ENCODE assay signal across 8 mouse cellular contexts in the genomic region with DNA sequence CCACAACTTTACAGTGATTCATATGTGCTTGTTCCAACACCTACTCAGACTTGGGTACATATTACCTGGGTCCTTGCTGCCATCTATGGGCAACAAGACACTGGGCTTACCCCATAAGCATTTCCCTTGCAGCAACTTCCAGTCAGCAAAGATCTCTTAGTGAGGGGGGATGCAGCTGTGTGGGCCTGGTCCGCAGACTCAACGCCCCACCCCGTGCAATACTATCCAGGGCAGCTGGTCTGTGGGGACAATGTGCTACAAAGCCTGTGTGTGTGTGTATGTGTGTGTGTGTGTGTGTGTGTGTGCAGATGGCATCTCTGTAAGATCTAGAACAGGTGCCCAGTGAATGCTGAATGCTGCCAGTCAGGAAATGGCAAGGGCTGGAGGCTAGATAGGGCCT. TPM values are rescaled to one million over a fixed set of nuclear protein-coding genes. Genes with fewer than 3 reads are reported as not detected.
DNase-seq lines count a peak whose midpoint lies in the region; ATAC-seq lines count a peak whose summit lies in the region.

No protein-coding gene starts in this region.

- 67% methylated on average over 3 of the region's 3 CpGs for WGBS in embryonic facial prominence, embryonic 14.5 days
- 86% methylated on average over 3 of the region's 3 CpGs for WGBS in embryonic facial prominence, embryonic 10.5 days
- 84% methylated on average over 3 of the region's 3 CpGs for WGBS in limb, embryonic 13.5 days
- whole genome bisulfite sequencing in limb, embryonic 10.5 days = 79% methylated on average over 3 of the region's 3 CpGs

- peak; percentile 65 for DNase-seq in embryonic facial prominence, embryonic 14.5 days (ENCODE audit: low spot score)
- no peak for DNase-seq in embryonic facial prominence, embryonic 10.5 days (ENCODE audit: low spot score)
- no peak for DNase-seq in limb, embryonic 10.5 days (ENCODE audit: low spot score)
- peak; percentile 39 to 47 for DNase-seq in B cell, adult 2 months
- DNase-seq in cerebellum, postnatal 36 days = peak; percentile 38 to 44
- no peak for DNase-seq in adrenal gland, postnatal 36 days
- no peak for DNase-seq in gastrocnemius, postnatal 36 days

- H3K36me3 ChIP-seq in embryonic facial prominence, embryonic 14.5 days (ENCODE audit: control insufficient read depth, insufficient read depth, low read length) = no peaks in the 10 kb centered on the region
- peaks cover 5% of the 10 kb centered on the region; the same call in 1 of the 2 replicates for H3K36me3 ChIP-seq in embryonic facial prominence, embryonic 10.5 days (replicated peaks)
- peaks cover 6% of the 10 kb centered on the region; the same call in 1 of the 2 replicates for H3K36me3 ChIP-seq in limb, embryonic 13.5 days
- H3K36me3 ChIP-seq in limb, embryonic 10.5 days = no peaks in the 10 kb centered on the region

- ATAC-seq in embryonic facial prominence, embryonic 14.5 days (ENCODE audit: low read depth) = peak; percentile 86
- ATAC-seq in limb, embryonic 13.5 days (ENCODE audit: low FRiP score, low read depth) = 0 out of 2 replicates have a peak, but pooled peaks have one; percentile 28

- no peak overlapping the region for H3K4me3 ChIP-seq in embryonic facial prominence, embryonic 14.5 days (ENCODE audit: low read depth, low read length)
- H3K4me3 ChIP-seq in embryonic facial prominence, embryonic 10.5 days = no peak overlapping the region
- no peak overlapping the region for H3K4me3 ChIP-seq in limb, embryonic 13.5 days
- H3K4me3 ChIP-seq in limb, embryonic 10.5 days = no peak overlapping the region

- no peak overlapping the region for H3K27ac ChIP-seq in embryonic facial prominence, embryonic 14.5 days (replicated peaks; ENCODE audit: low read depth, low read length)
- no peak overlapping the region for H3K27ac ChIP-seq in embryonic facial prominence, embryonic 10.5 days (replicated peaks)
- H3K27ac ChIP-seq in limb, embryonic 13.5 days = no peak overlapping the region
- no peak overlapping the region for H3K27ac ChIP-seq in limb, embryonic 10.5 days

- H3K4me2 ChIP-seq in embryonic facial prominence, embryonic 14.5 days (ENCODE audit: low read depth, low read length) = no peak overlapping the region
- no peak overlapping the region for H3K4me2 ChIP-seq in limb, embryonic 13.5 days (replicated peaks)

- H3K4me1 ChIP-seq in embryonic facial prominence, embryonic 14.5 days (ENCODE audit: control insufficient read depth, insufficient read depth, low read length) = no peaks in the 10 kb centered on the region
- no peaks in the 10 kb centered on the region for H3K4me1 ChIP-seq in embryonic facial prominence, embryonic 10.5 days
- H3K4me1 ChIP-seq in limb, embryonic 13.5 days = no peaks in the 10 kb centered on the region
- no peaks in the 10 kb centered on the region for H3K4me1 ChIP-seq in limb, embryonic 10.5 days

- intact Hi-C loops in gastrocnemius, postnatal 36 days (cut with DNase I) = no loop called here

- H3K27me3 ChIP-seq in embryonic facial prominence, embryonic 14.5 days (replicated peaks; ENCODE audit: control insufficient read depth, insufficient read depth, low read length) = no peaks in the 10 kb centered on the region
- H3K27me3 ChIP-seq in embryonic facial prominence, embryonic 10.5 days (replicated peaks; ENCODE audit: low read depth, poor library complexity, severe bottlenecking) = no peaks in the 10 kb centered on the region
- H3K27me3 ChIP-seq in limb, embryonic 13.5 days = no peaks in the 10 kb centered on the region
- no peaks in the 10 kb centered on the region for H3K27me3 ChIP-seq in limb, embryonic 10.5 days (ENCODE audit: low read depth, poor library complexity, severe bottlenecking)

- no peaks in the 10 kb centered on the region for H3K9me3 ChIP-seq in embryonic facial prominence, embryonic 14.5 days (ENCODE audit: control insufficient read depth, low read length)
- no peaks in the 10 kb centered on the region for H3K9me3 ChIP-seq in embryonic facial prominence, embryonic 10.5 days
- no peaks in the 10 kb centered on the region for H3K9me3 ChIP-seq in limb, embryonic 13.5 days
- no peaks in the 10 kb centered on the region for H3K9me3 ChIP-seq in limb, embryonic 10.5 days (replicated peaks)

- no peak overlapping the region for H3K9ac ChIP-seq in embryonic facial prominence, embryonic 14.5 days (ENCODE audit: low read depth, low read length)
- H3K9ac ChIP-seq in limb, embryonic 13.5 days = no peak overlapping the region

RNA-seq across cellular contexts. Expression of a gene that starts 22.9 kb away (rescaled TPM):
- 16.1 and 17.3 TPM in 2 replicates for polyA plus RNA-seq in embryonic facial prominence, embryonic 14.5 days (2014; fragmentation: Nextera tagmentation; extraction: Ambion mirVana)
- 7.7 and 8.4 TPM in 2 replicates for polyA plus RNA-seq in embryonic facial prominence, embryonic 10.5 days (2016; fragmentation: Nextera tagmentation; extraction: Ambion mirVana)
- 13.5 and 14.1 TPM in 2 replicates for polyA plus RNA-seq in limb, embryonic 13.5 days (2015; fragmentation: Nextera tagmentation; extraction: Ambion mirVana)
- 5.9 and 9.4 TPM in 2 replicates for polyA plus RNA-seq in limb, embryonic 10.5 days (2016; fragmentation: Nextera tagmentation; extraction: Ambion mirVana)
- 10 to 100 TPM; 14.5 to 15.7 TPM for total RNA-seq in adrenal gland, postnatal 36 days (2021)
- 1 to 10 TPM; 2.7 to 4.7 TPM for total RNA-seq in gastrocnemius, postnatal 36 days (2021)

RNA-seq across cellular contexts. Expression of a gene that starts 56.6 kb away (rescaled TPM):
- polyA plus RNA-seq in embryonic facial prominence, embryonic 14.5 days (2014; fragmentation: Nextera tagmentation; extraction: Ambion mirVana) = 1.5 and 1.8 TPM in 2 replicates
- 2.1 and 2.4 TPM in 2 replicates for polyA plus RNA-seq in embryonic facial prominence, embryonic 10.5 days (2016; fragmentation: Nextera tagmentation; extraction: Ambion mirVana)
- polyA plus RNA-seq in limb, embryonic 13.5 days (2015; fragmentation: Nextera tagmentation; extraction: Ambion mirVana) = 1.8 and 2.2 TPM in 2 replicates
- 1.1 and 1.3 TPM in 2 replicates for polyA plus RNA-seq in limb, embryonic 10.5 days (2016; fragmentation: Nextera tagmentation; extraction: Ambion mirVana)
- total RNA-seq in adrenal gland, postnatal 36 days (2021) = 10 to 100 TPM; 11.9 to 20.6 TPM
- total RNA-seq in gastrocnemius, postnatal 36 days (2021) = 10 to 100 TPM; 10.8 to 16.8 TPM

Comparison
In these comparisons a context has a peak if more than half of its experiments do, and no peak if none do; other contexts are left out.
1. DNase-seq: peak in embryonic facial prominence, embryonic 14.5 days (single experiment), B cell, adult 2 months (2 of 2) and cerebellum, postnatal 36 days (2 of 2); none in embryonic facial prominence, embryonic 10.5 days (single experiment), limb, embryonic 10.5 days (single experiment), adrenal gland, postnatal 36 days (0 of 2) and gastrocnemius, postnatal 36 days (0 of 2).